Mouse (Mus musculus) stomach, embryonic 16.5 days (tissue): ENCODE data around the gene Clcn7. TPM values are rescaled to one million over a fixed set of nuclear protein-coding genes. Genes with fewer than 3 reads are reported as not detected.

Experiments
- ATAC-seq: fragments of 200-750 bp; cut with Nextera tagmentation; 2 replicates; pipeline ENCODE4 v1.8.0; 2017; ENCODE audit warnings: moderate number of reproducible peaks, moderate TSS enrichment; ENCODE audit not compliant: insufficient read depth, low FRiP score
- H3K27ac ChIP-seq: fragments of 300-500 bp; sonication (generic); 2 replicates; pipeline ENCODE4 v1.5.1; 2014; ENCODE audit warnings: low read length
- H3K27me3 ChIP-seq: fragments of 300-500 bp; sonication (generic); 2 replicates; pipeline ENCODE4 v1.6.1; 2014; ENCODE audit warnings: low read length, control low read depth, mixed read lengths; ENCODE audit not compliant: control insufficient read depth, insufficient read depth
- H3K36me3 ChIP-seq: fragments of 300-500 bp; sonication (generic); 2 replicates; pipeline ENCODE4 v1.6.1; 2014; ENCODE audit warnings: low read length; ENCODE audit not compliant: control insufficient read depth, insufficient read depth
- H3K4me1 ChIP-seq: fragments of 300-500 bp; sonication (generic); 2 replicates; pipeline ENCODE4 v1.6.1; 2014; ENCODE audit warnings: low read length, control low read depth, mixed read lengths; ENCODE audit not compliant: control insufficient read depth, insufficient read depth
- H3K4me2 ChIP-seq: fragments of 300-500 bp; sonication (generic); 2 replicates; pipeline ENCODE4 v1.6.1; 2014; ENCODE audit warnings: low read depth, low read length, mixed read lengths
- H3K4me3 ChIP-seq: fragments of 300-500 bp; sonication (generic); replicated peaks from 2 replicates; pipeline ENCODE4 v1.5.1; 2014; ENCODE audit warnings: mild to moderate bottlenecking, low read length
- H3K9ac ChIP-seq: fragments of 300-500 bp; sonication (generic); 2 replicates; pipeline ENCODE4 v1.6.1; 2014; ENCODE audit warnings: low read length
- H3K9me3 ChIP-seq: fragments of 300-500 bp; sonication (generic); replicated peaks from 2 replicates; pipeline ENCODE4 v1.6.1; 2016; ENCODE audit warnings: low read length, control low read depth; ENCODE audit not compliant: control insufficient read depth
- WGBS: fragments of 180-500 bp; shearing (Covaris S2); extraction: QIAGEN DNeasy Blood & Tissue Kit; methylation state at CpG from one replicate; pipeline ENCODE4 v1.1.7; 2014; 5-methylcytosine and 5-hydroxymethylcytosine counted together
- polyA plus RNA-seq: library from polyadenylated mRNA; unstranded; fragments of >200 nt; fragmentation: Nextera tagmentation; extraction: Ambion mirVana; gene quantifications from 2 replicates; pipeline ENCODE4 v1.2.1, GENCODE M21; 2015

The Clcn7 gene
- 21.4 and 24.7 TPM in 2 replicates for polyA plus RNA-seq

DNA sequence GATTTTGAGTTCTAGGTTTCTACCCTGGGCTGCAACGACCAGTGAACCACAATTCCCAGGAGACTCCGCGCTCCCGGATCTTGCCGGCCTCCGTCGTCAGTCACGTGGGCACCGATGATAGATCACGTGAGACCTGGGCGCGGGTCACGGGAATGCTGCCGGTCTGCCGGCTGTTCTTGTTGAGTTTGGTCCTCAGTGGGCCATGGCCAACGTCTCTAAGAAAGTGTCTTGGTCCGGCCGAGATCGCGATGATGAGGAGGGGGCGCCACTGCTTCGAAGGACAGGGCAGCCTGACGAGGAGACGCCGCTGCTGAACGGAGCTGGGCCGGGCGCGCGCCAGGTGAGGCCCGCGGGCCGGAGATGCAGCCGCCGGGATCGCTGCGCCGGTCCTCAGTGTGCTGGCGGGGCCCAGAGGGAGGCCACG lies at the start of gene Clcn7:
Clcn7 (plus strand) TSS at position 117 of the 424 bp plus-strand sequence.
- H3K36me3 ChIP-seq, result no peaks in the 10 kb centered on the region
- H3K27ac ChIP-seq, result no peak within 1 kb of the TSS
- H3K4me2 ChIP-seq, result peak within 1 kb of the TSS; percentile 79
- peaks cover 8% of the 10 kb centered on the region for H3K4me1 ChIP-seq
- H3K9ac ChIP-seq, result peak within 1 kb of the TSS; percentile 82
- peak; percentile 96 for ATAC-seq
- H3K27me3 ChIP-seq, result no peaks in the 10 kb centered on the region
- no peaks in the 10 kb centered on the region for H3K9me3 ChIP-seq
- peak within 1 kb of the TSS; percentile 81 for H3K4me3 ChIP-seq
- WGBS, result under 1% methylated on average over 40 of the region's 40 CpGs

DNA sequence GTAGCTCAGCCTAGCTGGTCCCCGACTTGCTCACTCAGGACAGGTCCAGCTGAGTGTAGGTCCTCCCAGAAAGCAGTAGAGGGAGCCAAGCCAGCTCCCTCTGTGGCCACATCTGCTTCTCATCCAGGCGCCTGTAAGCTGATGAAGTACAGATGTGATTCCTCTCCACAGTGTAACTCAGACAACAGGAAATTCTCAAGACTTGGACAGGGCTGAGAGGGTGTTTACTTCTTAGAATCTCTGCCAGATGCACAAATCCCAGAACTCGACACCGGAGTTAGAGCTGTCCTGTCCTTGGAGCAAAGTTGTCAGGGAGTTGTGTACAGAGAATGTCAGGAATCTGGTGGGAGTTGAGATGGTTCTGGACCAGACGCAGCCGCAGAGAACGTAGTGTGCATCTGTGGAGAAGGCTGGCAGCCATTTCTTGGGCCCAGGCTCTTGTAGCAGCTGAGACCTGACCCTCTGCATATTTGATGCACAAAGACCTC lies 49.7 kb upstream of the Clcn7 start, which contains the start of gene Tmem204:
Tmem204 (minus strand) TSS at position 148 of the 488 bp plus-strand sequence.
- Histone ChIP-seq H3K4me3 (no peak within 1 kb of the TSS), H3K4me2 (peak within 1 kb of the TSS; percentile 16), H3K9ac (peak within 1 kb of the TSS; percentile 38; the same call in 1 of the 2 replicates), H3K27me3 (no peaks in the 10 kb centered on the region), H3K27ac (peak within 1 kb of the TSS; percentile 97), H3K4me1 (peaks cover 35% of the 10 kb centered on the region), H3K36me3 (no peaks in the 10 kb centered on the region; the same call in 1 of the 2 replicates), H3K9me3 (no peaks in the 10 kb centered on the region)
- WGBS, result 21% methylated on average over 7 of the region's 7 CpGs
- ATAC-seq, result peak; percentile 92

DNA sequence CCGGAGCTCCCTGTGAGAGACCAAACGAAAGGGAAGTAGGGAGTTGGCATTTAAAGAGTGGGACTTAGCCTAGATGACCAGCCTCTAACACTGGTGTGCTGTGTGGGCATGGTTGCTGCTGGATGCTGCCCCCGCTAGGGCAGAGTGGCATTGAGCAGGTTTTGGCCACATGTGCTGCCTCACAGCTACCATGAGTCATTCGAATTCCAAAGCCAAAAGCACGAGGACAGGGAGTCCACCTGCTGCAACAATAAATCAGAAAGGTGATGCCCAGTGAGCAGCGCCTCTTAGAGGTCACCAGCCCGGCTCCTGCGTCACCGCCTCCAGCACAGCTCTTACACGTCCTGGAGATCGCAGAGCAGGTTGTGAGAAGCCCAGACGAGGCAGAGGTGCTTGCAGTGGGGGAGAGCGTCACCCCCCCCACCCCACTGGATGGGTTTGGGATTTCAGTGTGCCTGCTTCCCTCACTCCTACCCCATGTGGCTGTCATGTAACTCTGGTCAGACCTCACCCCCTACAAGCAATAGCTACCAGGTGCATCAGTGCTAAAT lies 48.3 kb upstream of the Clcn7 start:
- H3K4me2 ChIP-seq, result no peak overlapping the region
- no peaks in the 10 kb centered on the region for H3K9me3 ChIP-seq
- H3K27ac ChIP-seq, result peak overlapping the region; percentile 97
- no peak overlapping the region for H3K9ac ChIP-seq
- no peaks in the 10 kb centered on the region for H3K27me3 ChIP-seq
- 70% methylated on average over 13 of the region's 13 CpGs for WGBS
- ATAC-seq, result no peak
- no peaks in the 10 kb centered on the region; the same call in 1 of the 2 replicates for H3K36me3 ChIP-seq
- H3K4me1 ChIP-seq, result peaks cover 33% of the 10 kb centered on the region
- H3K4me3 ChIP-seq, result no peak overlapping the region

DNA sequence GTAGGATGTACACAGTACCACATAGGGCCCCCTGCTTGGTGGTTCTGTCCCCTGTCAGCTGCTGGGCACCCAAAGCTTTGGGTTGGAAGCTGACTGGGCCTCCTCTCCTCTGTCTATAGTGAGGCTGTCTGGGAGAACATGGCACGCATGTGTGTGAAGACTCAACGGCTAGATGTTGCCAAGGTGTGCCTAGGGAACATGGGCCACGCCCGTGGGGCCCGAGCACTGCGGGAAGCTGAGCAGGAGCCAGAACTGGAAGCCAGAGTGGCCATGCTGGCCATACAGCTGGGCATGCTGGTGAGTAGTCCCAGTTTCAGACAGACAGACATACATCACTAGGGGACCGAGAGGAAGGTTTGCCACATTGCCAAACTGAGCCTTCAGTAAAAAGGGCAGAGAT lies 46.5 kb upstream of the Clcn7 start:
- no peak for ATAC-seq
- Histone ChIP-seq H3K4me1 (peaks cover 27% of the 10 kb centered on the region), H3K9ac (no peak overlapping the region), H3K27me3 (no peaks in the 10 kb centered on the region), H3K36me3 (no peaks in the 10 kb centered on the region; the same call in 1 of the 2 replicates), H3K4me2 (no peak overlapping the region), H3K9me3 (no peaks in the 10 kb centered on the region), H3K27ac (no peak overlapping the region), H3K4me3 (no peak overlapping the region)
- whole genome bisulfite sequencing, result 83% methylated on average over 7 of the region's 7 CpGs

DNA sequence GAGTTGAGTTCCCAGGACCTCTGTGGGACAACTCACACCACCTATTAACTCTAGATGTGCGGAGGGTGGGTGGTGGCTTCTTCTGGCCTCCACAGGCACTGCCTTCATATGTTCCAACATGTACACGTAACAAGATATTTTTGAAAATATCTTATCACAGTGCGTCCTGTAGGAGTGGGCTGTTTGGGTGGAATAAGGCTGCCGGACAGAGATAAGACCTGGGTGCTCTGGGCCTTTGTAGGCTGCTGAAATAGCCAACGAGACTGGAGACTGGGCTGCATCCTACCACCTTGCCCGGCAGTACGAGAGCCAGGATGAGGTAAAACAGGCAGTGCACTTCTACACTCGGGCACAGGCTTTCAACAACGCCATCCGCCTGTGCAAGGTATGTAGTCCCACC lies 44.0 kb upstream of the Clcn7 start:
- Histone ChIP-seq H3K36me3 (no peaks in the 10 kb centered on the region; the same call in 1 of the 2 replicates), H3K27ac (no peak overlapping the region), H3K4me2 (no peak overlapping the region), H3K9me3 (no peaks in the 10 kb centered on the region), H3K9ac (no peak overlapping the region), H3K4me3 (no peak overlapping the region), H3K4me1 (peaks cover 7% of the 10 kb centered on the region; the same call in 1 of the 2 replicates), H3K27me3 (no peaks in the 10 kb centered on the region)
- ATAC-seq, result peak; percentile 59
- 85% methylated on average over 10 of the region's 10 CpGs for WGBS

DNA sequence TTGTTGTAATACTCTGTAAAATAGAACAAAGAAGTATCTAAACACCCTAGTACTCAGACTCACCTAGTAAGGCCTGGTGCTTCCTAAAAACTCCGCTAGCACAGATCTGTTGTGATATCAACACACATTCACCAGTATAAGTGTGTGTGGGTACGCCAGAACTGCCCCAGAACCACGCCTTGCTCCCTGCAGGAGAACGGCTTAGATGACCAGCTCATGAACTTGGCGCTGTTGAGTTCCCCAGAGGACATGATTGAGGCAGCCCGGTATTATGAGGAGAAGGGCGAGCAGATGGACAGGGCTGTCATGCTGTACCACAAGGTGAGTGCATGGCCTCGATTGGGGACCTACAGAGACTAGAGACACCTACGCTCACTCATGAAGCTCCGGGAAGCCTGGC lies 42.7 kb upstream of the Clcn7 start:
- Histone ChIP-seq H3K4me1 (no peaks in the 10 kb centered on the region), H3K4me3 (no peak overlapping the region), H3K27me3 (no peaks in the 10 kb centered on the region), H3K4me2 (no peak overlapping the region), H3K9me3 (no peaks in the 10 kb centered on the region), H3K27ac (no peak overlapping the region), H3K9ac (no peak overlapping the region), H3K36me3 (no peaks in the 10 kb centered on the region; the same call in 1 of the 2 replicates)
- ATAC-seq, result no peak
- WGBS, result 88% methylated on average over 10 of the region's 10 CpGs

DNA sequence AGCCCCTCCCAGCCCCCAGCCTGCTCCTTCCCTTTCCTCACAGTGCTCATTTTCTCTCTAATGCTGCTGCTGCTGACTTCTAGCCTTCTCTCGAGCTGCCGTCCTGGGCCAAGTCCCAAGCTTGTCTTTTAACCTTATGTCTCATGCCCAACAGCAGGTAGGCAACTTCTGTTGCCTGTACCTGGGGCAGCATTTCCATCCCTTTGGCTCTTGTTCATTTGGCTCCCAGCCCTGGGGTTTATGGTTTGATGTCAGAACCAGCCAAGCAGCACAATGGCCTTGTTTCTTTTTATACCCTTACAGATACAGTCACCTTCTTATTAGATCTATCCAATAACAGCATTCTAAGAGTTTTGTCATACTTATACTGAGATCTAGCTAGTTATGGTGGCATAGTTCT lies 37.0 kb upstream of the Clcn7 start:
- H3K27me3 ChIP-seq, result no peaks in the 10 kb centered on the region
- no peak overlapping the region for H3K27ac ChIP-seq
- no peak for ATAC-seq
- 90% methylated on average over 2 of the region's 2 CpGs for WGBS
- no peaks in the 10 kb centered on the region for H3K4me1 ChIP-seq
- peaks cover 5% of the 10 kb centered on the region; the same call in 1 of the 2 replicates for H3K36me3 ChIP-seq
- no peak overlapping the region for H3K4me3 ChIP-seq
- H3K9ac ChIP-seq, result no peak overlapping the region
- H3K4me2 ChIP-seq, result no peak overlapping the region
- H3K9me3 ChIP-seq, result no peaks in the 10 kb centered on the region

DNA sequence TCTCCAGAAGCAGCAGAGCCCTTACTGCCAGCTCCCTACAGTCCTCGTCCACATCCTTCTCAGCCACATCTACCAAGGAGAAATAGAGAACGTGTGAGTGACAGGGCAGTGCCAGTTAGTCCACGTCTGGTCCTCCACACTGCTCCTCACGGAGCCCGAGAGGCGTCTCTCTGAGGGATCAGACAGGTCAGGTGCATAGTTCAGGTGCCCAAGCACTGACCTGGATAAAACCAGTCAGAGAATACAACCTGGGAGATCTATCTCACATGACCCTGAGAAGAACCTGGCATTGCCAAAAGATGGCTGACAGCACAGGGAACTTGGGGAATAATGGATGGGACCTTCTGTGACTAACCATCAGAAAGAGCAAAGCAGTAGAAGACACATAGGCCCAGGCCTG lies 33.1 kb upstream of the Clcn7 start:
- no peaks in the 10 kb centered on the region for H3K4me1 ChIP-seq
- no peak overlapping the region for H3K4me3 ChIP-seq
- H3K27me3 ChIP-seq, result no peaks in the 10 kb centered on the region
- 89% methylated on average over 6 of the region's 6 CpGs for WGBS
- no peaks in the 10 kb centered on the region for H3K9me3 ChIP-seq
- H3K4me2 ChIP-seq, result no peak overlapping the region
- no peak overlapping the region for H3K27ac ChIP-seq
- peaks cover 8% of the 10 kb centered on the region; the same call in 1 of the 2 replicates for H3K36me3 ChIP-seq
- no peak for ATAC-seq
- no peak overlapping the region for H3K9ac ChIP-seq

DNA sequence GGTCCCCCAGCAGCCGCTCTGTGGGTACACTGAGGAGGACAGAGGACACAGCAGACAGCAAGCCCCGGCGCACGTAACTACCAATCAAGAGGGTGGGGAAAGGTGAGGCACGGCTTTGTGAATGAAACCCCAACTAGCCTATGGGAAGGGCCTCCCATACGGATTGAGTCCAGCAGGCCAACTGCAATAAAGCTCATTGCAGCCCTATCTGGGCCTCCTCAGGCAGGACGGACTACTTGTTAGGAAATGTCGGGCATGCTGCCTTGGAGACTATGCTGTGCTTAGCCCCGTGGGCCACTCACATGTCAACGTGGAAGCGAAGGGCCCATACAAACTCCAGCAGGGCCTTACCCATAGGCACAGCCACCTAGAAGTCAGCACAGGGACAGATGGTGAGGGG lies 31.9 kb upstream of the Clcn7 start:
- no peak for ATAC-seq
- H3K36me3 ChIP-seq, result peaks cover 16% of the 10 kb centered on the region
- no peaks in the 10 kb centered on the region for H3K27me3 ChIP-seq
- no peak overlapping the region for H3K4me3 ChIP-seq
- H3K27ac ChIP-seq, result no peak overlapping the region
- H3K9ac ChIP-seq, result no peak overlapping the region
- no peak overlapping the region for H3K4me2 ChIP-seq
- no peaks in the 10 kb centered on the region for H3K9me3 ChIP-seq
- H3K4me1 ChIP-seq, result no peaks in the 10 kb centered on the region
- 91% methylated on average over 11 of the region's 11 CpGs for WGBS
